Mouse (Mus musculus): Measurements from ENCODE around the gene Nudt13. TPM values are rescaled to one million over a fixed set of nuclear protein-coding genes. Genes with fewer than 3 reads are reported as not detected.
A peak's percentile ranks its signal among the peaks of the same experiment; 100 is the strongest.
"Not testable (repeated sequence)": the region's sequence is repeated elsewhere in the genome, so short reads cannot be mapped to it uniquely, and the experiment has no call there.

The Nudt13 gene
- polyA plus RNA-seq, 1 experiment: 36.6 TPM

- TF ChIP-seq CTCF (IDR thresholded peaks at IDR 0.05; ENCODE audit: low read depth, low read length): no peak
- H3K27ac ChIP-seq (ENCODE audit: insufficient read depth, low read depth, low read length): no peak within 1 kb of the TSS
- H3K4me3 ChIP-seq (ENCODE audit: insufficient read depth, low read length): no peak within 1 kb of the TSS
- H3K4me1 ChIP-seq (ENCODE audit: control insufficient read depth, insufficient read depth, low read length): no peaks in the 10 kb centered on the region
Observed at GRCm38 (mm10) chr14:20269082-20269809, 25.3 kb upstream of the Nudt13 start, which contains the start of gene Kcnk16. Kcnk16 (minus strand) TSS chr14:20269199.

GRCm38 (mm10) chr14:20291391-20291790 lies 3.1 kb upstream of the Nudt13 start:
- Histone ChIP-seq H3K4me1 (ENCODE audit: control insufficient read depth, insufficient read depth, low read length) (peaks cover 3% of the 10 kb centered on the region), H3K27ac (ENCODE audit: insufficient read depth, low read depth, low read length) (no peak overlapping the region), H3K4me3 (ENCODE audit: insufficient read depth, low read length) (no peak overlapping the region)
- TF ChIP-seq POLR2A (IDR thresholded peaks at IDR 0.05; ENCODE audit: borderline replicate concordance, low read depth, low read length) (no peak), CTCF (IDR thresholded peaks at IDR 0.05; ENCODE audit: low read depth, low read length) (no peak)

DNA sequence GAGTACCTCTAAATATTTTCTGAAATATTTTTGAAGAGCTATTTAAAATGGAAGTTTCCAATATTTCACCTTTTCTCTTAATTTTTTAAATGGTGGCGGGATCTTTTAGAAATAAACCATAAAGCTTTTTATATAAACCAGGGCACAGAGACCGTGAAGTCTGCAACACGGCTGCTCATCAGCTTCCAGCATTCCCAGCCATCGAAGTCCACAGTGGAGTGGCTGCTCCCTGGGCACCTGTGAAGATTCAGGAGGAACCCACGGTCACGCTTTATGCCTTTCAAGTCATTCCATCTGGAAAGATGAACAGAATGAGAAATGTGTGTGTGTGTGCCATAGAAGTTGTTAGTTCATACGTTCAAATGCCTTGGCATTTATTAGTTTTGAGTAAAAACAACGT lies 450 bp downstream of the Nudt13 start:
- H3K4me1 ChIP-seq (ENCODE audit: control insufficient read depth, insufficient read depth, low read length): peaks cover 24% of the 10 kb centered on the region
- H3K27ac ChIP-seq (ENCODE audit: insufficient read depth, low read depth, low read length): no peak overlapping the region
- H3K4me3 ChIP-seq (ENCODE audit: insufficient read depth, low read length): peak overlapping the region; percentile 73
- TF ChIP-seq CTCF (IDR thresholded peaks at IDR 0.05; ENCODE audit: low read depth, low read length) (no peak), POLR2A (IDR thresholded peaks at IDR 0.05; ENCODE audit: borderline replicate concordance, low read depth, low read length) (no peak)

- no peak for TF ChIP-seq POLR2A (IDR thresholded peaks at IDR 0.05; ENCODE audit: borderline replicate concordance, low read depth, low read length)
- TF ChIP-seq CTCF (IDR thresholded peaks at IDR 0.05; ENCODE audit: low read depth, low read length): no peak
- H3K4me3 ChIP-seq (ENCODE audit: insufficient read depth, low read length): no peak overlapping the region
- H3K4me1 ChIP-seq (ENCODE audit: control insufficient read depth, insufficient read depth, low read length): peaks cover 29% of the 10 kb centered on the region
- peak overlapping the region; percentile 72 for H3K27ac ChIP-seq (ENCODE audit: insufficient read depth, low read depth, low read length)
Observed at GRCm38 (mm10) chr14:20297616-20298015, 3.1 kb downstream of the Nudt13 start.

DNA sequence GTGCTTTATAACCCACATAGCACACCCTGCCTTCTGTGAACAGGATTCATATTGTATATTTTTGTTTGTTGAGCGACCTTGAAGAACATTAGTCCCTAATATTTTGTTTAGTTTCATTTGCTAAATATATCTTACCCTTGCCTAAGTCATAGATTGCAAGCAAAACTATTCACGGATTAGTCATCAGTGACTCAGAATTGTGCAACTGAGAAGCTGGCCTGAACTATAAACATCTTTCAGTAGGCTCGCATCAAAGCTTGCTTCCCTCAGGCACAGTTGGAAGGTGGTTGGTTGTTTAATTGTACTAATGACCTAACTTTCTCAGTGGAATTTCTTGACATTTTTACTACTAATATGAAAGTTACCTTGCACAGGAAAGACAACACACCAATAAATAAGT lies 3.6 kb downstream of the Nudt13 start:
- no peak for TF ChIP-seq POLR2A (IDR thresholded peaks at IDR 0.05; ENCODE audit: borderline replicate concordance, low read depth, low read length)
- no peak for TF ChIP-seq CTCF (IDR thresholded peaks at IDR 0.05; ENCODE audit: low read depth, low read length)
- Histone ChIP-seq H3K4me3 (ENCODE audit: insufficient read depth, low read length) (no peak overlapping the region), H3K4me1 (ENCODE audit: control insufficient read depth, insufficient read depth, low read length) (peaks cover 29% of the 10 kb centered on the region), H3K27ac (ENCODE audit: insufficient read depth, low read depth, low read length) (peak overlapping the region; percentile 54; the same call in 1 of the 2 replicates)

GRCm38 (mm10) chr14:20305085-20305484 lies 10.6 kb downstream of the Nudt13 start:
- H3K4me3 ChIP-seq (ENCODE audit: insufficient read depth, low read length); H3K27ac ChIP-seq (ENCODE audit: insufficient read depth, low read depth, low read length); H3K4me1 ChIP-seq (ENCODE audit: control insufficient read depth, insufficient read depth, low read length): not testable (repeated sequence)

DNA sequence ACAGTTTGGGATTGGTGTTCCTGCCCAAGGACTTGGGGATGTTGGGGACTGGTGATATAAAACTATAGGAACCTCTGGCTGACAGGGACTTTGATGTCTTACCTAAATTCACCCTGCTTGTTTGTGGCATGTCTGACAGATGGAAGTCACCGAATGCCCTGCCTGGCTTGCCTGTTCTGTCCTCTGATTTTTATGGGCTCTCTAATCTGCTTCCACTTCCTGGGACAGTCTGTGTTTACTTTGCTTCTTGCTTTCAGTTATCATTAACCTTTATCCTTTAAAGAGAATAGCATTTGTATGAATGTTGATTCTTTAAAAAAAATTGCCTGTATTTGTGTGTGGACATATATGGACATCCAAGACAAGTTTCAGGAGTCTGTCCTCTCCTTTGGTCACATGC lies 20.6 kb downstream of the Nudt13 start:
- Histone ChIP-seq H3K4me1 (ENCODE audit: control insufficient read depth, insufficient read depth, low read length) (peaks cover 4% of the 10 kb centered on the region; the same call in 1 of the 2 replicates), H3K4me3 (ENCODE audit: insufficient read depth, low read length) (no peak overlapping the region), H3K27ac (ENCODE audit: insufficient read depth, low read depth, low read length) (no peak overlapping the region)
- TF ChIP-seq CTCF (IDR thresholded peaks at IDR 0.05; ENCODE audit: low read depth, low read length) (no peak), POLR2A (IDR thresholded peaks at IDR 0.05; ENCODE audit: borderline replicate concordance, low read depth, low read length) (no peak)

- Histone ChIP-seq H3K4me3 (ENCODE audit: insufficient read depth, low read length) (no peak overlapping the region), H3K27ac (ENCODE audit: insufficient read depth, low read depth, low read length) (no peak overlapping the region), H3K4me1 (ENCODE audit: control insufficient read depth, insufficient read depth, low read length) (no peaks in the 10 kb centered on the region)
- TF ChIP-seq POLR2A (IDR thresholded peaks at IDR 0.05; ENCODE audit: borderline replicate concordance, low read depth, low read length): no peak
- TF ChIP-seq CTCF (IDR thresholded peaks at IDR 0.05; ENCODE audit: low read depth, low read length): peak; percentile 54; the same call in 1 of the 2 replicates
Observed at GRCm38 (mm10) chr14:20319420-20319819, 24.9 kb downstream of the Nudt13 start.

- no peaks in the 10 kb centered on the region for H3K4me1 ChIP-seq (ENCODE audit: control insufficient read depth, insufficient read depth, low read length)
- TF ChIP-seq CTCF (IDR thresholded peaks at IDR 0.05; ENCODE audit: low read depth, low read length) (no peak), POLR2A (IDR thresholded peaks at IDR 0.05; ENCODE audit: borderline replicate concordance, low read depth, low read length) (no peak)
- no peak overlapping the region for H3K27ac ChIP-seq (ENCODE audit: insufficient read depth, low read depth, low read length)
- no peak overlapping the region for H3K4me3 ChIP-seq (ENCODE audit: insufficient read depth, low read length)
Observed at GRCm38 (mm10) chr14:20324196-20324595, 29.7 kb downstream of the Nudt13 start.

DNA sequence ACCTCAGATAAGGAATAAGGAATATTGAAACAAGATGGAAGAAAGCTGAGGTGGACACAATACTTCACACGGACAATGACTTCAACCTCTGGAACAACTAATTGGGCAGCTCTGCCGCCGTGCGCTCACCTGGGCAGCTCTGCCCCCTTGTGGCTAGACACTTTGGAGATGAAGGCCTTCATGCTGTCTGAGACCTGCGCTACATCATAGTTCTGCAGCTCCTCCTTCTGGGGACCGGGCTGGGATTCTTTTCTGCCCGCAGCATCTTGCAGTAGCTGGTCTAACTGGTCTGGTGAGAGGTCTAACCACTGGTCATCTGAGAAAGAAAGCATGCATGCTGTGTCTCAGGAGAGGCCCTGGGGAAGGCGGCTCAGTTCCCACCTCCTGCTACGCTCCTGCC lies 34.0 kb downstream of the Nudt13 start:
- Histone ChIP-seq H3K4me1 (ENCODE audit: control insufficient read depth, insufficient read depth, low read length) (no peaks in the 10 kb centered on the region), H3K27ac (ENCODE audit: insufficient read depth, low read depth, low read length) (no peak overlapping the region), H3K4me3 (ENCODE audit: insufficient read depth, low read length) (no peak overlapping the region)
- TF ChIP-seq CTCF (IDR thresholded peaks at IDR 0.05; ENCODE audit: low read depth, low read length): no peak
- TF ChIP-seq POLR2A (IDR thresholded peaks at IDR 0.05; ENCODE audit: borderline replicate concordance, low read depth, low read length): no peak
